Mouse (Mus musculus) liver, embryonic 16.5 days (tissue): ENCODE results near the gene Hmox1. TPM values are rescaled to one million over a fixed set of nuclear protein-coding genes. Genes with fewer than 3 reads are reported as not detected.
A peak's percentile ranks its signal among the peaks of the same experiment; 100 is the strongest.

Source experiments
- ATAC-seq: fragments of 200-750 bp; cut with Nextera tagmentation; 2 replicates; pipeline ENCODE4 v1.8.0; 2017; ENCODE audit warnings: low read depth, mild to moderate bottlenecking, moderate number of reproducible peaks, moderate library complexity
- H3K27ac ChIP-seq: fragments of 300-500 bp; sonication (generic); 2 replicates; pipeline ENCODE4 v1.5.1; 2014; ENCODE audit warnings: mild to moderate bottlenecking, low read length
- H3K27me3 ChIP-seq: fragments of 300-500 bp; sonication (generic); 2 replicates; pipeline ENCODE4 v1.6.1; 2014; ENCODE audit warnings: low read depth, low read length, mixed read lengths; ENCODE audit not compliant: control insufficient read depth, insufficient read depth
- H3K36me3 ChIP-seq: fragments of 300-500 bp; sonication (generic); 2 replicates; pipeline ENCODE4 v1.6.1; 2014; ENCODE audit warnings: mild to moderate bottlenecking; ENCODE audit not compliant: control insufficient read depth, insufficient read depth
- H3K4me1 ChIP-seq: fragments of 300-500 bp; sonication (generic); 2 replicates; pipeline ENCODE4 v1.6.1; 2014; ENCODE audit warnings: low read depth, low read length, mixed read lengths; ENCODE audit not compliant: control insufficient read depth
- H3K4me2 ChIP-seq: fragments of 300-500 bp; sonication (generic); 2 replicates; pipeline ENCODE4 v1.6.1; 2014; ENCODE audit warnings: low read depth, low read length, mixed read lengths
- H3K4me3 ChIP-seq: fragments of 300-500 bp; sonication (generic); 2 replicates; pipeline ENCODE4 v1.5.1; 2014; ENCODE audit warnings: low read depth, mild to moderate bottlenecking, low read length
- H3K9ac ChIP-seq: fragments of 300-500 bp; sonication (generic); 2 replicates; pipeline ENCODE4 v1.6.1; 2014; ENCODE audit warnings: low read depth, low read length
- H3K9me3 ChIP-seq: fragments of 300-500 bp; sonication (generic); replicated peaks from 2 replicates; pipeline ENCODE4 v1.6.1; 2016; ENCODE audit warnings: low read length; ENCODE audit not compliant: control insufficient read depth
- WGBS: fragments of 180-500 bp; shearing (Covaris S2); extraction: QIAGEN DNeasy Blood & Tissue Kit; methylation state at CpG from one replicate; pipeline ENCODE4 v1.1.7; 2014; ENCODE audit not compliant: insufficient replicate concordance; 5-methylcytosine and 5-hydroxymethylcytosine counted together
- polyA plus RNA-seq: library from polyadenylated mRNA; unstranded; fragments of >200 nt; fragmentation: Nextera tagmentation; extraction: Ambion mirVana; gene quantifications from 2 replicates; pipeline ENCODE4 v1.2.1, GENCODE M21; 2015

Hmox1 gene
- polyA plus RNA-seq, 1 experiment from 2014 or later, result 158 TPM

DNA sequence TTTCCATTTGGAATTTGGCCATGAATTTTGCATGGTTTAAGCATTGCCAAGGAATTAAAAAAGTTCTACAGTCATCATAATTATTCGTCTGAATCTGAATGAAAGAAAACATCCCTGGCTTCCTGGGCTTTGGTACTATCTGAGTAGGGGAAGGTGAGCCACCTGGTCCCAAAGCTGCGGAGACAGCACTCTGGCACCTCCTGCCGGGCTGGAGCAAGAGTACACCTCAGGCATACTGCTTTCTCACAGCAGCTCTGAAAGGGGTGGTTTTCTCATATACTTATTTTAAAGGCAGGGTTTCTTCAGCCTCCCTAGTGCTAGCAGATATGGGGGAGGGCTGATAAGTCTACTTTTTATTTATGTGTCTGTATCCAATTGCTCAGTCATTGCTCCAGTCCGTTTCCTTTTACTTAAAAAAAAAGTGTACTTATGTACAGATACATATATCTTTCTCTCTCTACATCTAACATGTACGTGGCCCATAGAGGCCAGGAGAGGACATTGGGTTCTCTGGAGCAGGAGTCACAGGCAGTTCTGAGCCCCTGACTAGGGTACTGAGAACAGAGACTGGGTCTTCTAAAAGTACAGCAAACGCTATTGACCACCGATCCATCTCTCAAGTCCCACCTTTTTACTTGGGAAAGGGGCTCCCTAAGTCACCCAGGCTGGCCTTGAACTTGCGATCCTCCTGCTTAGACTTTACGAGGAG is 15.3 kb downstream of the Hmox1 start:
- peak overlapping the region; percentile 65 for H3K4me2 ChIP-seq
- under 1% methylated on average over 9 of the region's 9 CpGs for WGBS
- H3K27ac ChIP-seq, result peak overlapping the region; percentile 79
- no peaks in the 10 kb centered on the region for H3K27me3 ChIP-seq
- H3K9me3 ChIP-seq, result no peaks in the 10 kb centered on the region
- ATAC-seq, result peak; percentile 74
- peaks cover 25% of the 10 kb centered on the region for H3K36me3 ChIP-seq
- peaks cover 18% of the 10 kb centered on the region for H3K4me1 ChIP-seq
- peak overlapping the region; percentile 82 for H3K4me3 ChIP-seq
- peak overlapping the region; percentile 83 for H3K9ac ChIP-seq

DNA sequence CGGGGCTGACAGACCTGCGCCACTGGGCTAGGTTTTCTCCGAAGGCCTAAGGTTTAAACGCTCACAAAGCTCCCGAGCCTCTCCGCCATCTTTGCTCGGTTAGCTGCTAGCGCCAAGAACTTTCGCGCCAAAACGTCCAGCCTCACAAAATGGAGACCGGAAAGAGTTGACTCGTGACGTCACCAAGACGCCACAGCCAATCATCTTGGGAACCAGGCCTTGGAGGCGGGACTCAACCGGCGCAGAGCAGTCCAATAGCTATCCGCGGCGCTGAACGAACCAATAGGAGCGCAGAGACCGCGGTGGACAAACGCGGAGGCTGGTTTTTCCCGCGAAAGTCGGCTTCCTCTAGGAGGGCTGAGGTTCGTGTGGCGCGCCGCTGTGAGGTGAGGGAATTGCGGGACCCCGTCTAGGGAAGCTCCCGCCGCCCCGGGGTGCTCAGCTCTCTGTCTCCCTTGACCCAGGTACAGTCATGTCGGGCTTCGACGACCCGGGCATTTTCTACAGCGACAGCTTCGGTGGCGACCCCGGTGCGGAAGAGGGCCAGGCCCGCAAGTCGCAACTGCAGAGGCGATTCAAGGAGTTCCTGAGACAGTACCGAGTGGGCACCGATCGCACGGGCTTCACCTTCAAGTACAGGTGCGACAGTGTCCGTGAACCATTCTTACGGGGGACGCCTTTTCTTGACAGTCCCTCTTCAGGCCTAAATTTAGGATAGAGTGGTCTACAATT is 16.0 kb downstream of the Hmox1 start, which contains the start of gene Mcm5:
Mcm5 (plus strand) TSS at position 334 of the 732 bp plus-strand sequence.
- peak within 1 kb of the TSS; percentile 65 for H3K4me2 ChIP-seq
- peak within 1 kb of the TSS; percentile 82 for H3K4me3 ChIP-seq
- H3K4me1 ChIP-seq, result peaks cover 18% of the 10 kb centered on the region
- peak within 1 kb of the TSS; percentile 83 for H3K9ac ChIP-seq
- H3K9me3 ChIP-seq, result no peaks in the 10 kb centered on the region
- H3K27ac ChIP-seq, result peak within 1 kb of the TSS; percentile 79
- peak; percentile 98 for ATAC-seq
- peaks cover 33% of the 10 kb centered on the region for H3K36me3 ChIP-seq
- no peaks in the 10 kb centered on the region for H3K27me3 ChIP-seq
- under 1% methylated on average over 59 of the region's 59 CpGs for WGBS

DNA sequence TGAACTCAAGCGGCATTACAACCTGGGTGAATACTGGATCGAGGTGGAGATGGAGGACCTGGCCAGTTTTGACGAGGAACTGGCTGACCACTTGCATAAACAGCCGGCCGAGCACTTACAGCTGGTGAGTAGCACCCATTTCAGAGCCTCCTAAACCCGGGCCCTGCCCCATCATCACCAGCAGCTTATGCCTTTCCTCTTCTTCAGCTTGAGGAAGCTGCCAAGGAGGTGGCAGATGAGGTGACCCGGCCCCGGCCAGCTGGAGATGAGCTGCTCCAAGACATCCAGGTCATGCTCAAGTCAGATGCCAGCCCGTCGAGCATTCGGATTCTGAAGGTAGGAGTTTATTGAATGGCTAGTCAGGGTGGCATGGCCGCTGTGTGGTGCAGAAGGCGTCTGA is 16.7 kb downstream of the Hmox1 start:
- Histone ChIP-seq H3K4me3 (peak overlapping the region; percentile 82), H3K9ac (peak overlapping the region; percentile 76), H3K4me2 (peak overlapping the region; percentile 65), H3K27ac (peak overlapping the region; percentile 37; the same call in 1 of the 2 replicates), H3K4me1 (peaks cover 18% of the 10 kb centered on the region), H3K9me3 (no peaks in the 10 kb centered on the region), H3K27me3 (no peaks in the 10 kb centered on the region), H3K36me3 (peaks cover 38% of the 10 kb centered on the region)
- ATAC-seq, result no peak
- 7% methylated on average over 13 of the region's 13 CpGs for WGBS

DNA sequence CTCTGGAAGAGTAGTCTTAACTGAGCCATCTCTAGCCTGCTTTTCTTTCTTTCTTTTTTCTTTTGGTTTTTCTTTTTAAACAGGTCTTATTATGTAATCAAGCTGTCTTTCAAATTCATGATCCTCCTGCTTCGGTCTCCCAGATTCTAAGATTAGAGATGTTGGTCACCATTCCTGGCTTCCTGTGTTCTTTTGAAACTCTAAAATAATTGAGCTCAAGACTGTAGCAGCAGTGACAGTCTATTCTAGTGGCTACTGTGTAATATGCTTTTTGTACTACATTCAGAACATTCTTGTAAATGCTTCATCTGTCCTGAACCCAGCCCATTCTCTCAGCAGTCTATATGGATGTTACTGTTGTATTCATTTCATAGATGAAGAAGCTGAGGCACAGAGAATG is 25.1 kb downstream of the Hmox1 start:
- Histone ChIP-seq H3K9me3 (no peaks in the 10 kb centered on the region), H3K27me3 (no peaks in the 10 kb centered on the region), H3K4me1 (no peaks in the 10 kb centered on the region; the same call in 1 of the 2 replicates), H3K36me3 (peaks cover 92% of the 10 kb centered on the region), H3K27ac (no peak overlapping the region), H3K9ac (no peak overlapping the region), H3K4me3 (no peak overlapping the region), H3K4me2 (no peak overlapping the region)
- 69% methylated on average over 1 of the region's 1 CpGs for WGBS
- ATAC-seq, result no peak

DNA sequence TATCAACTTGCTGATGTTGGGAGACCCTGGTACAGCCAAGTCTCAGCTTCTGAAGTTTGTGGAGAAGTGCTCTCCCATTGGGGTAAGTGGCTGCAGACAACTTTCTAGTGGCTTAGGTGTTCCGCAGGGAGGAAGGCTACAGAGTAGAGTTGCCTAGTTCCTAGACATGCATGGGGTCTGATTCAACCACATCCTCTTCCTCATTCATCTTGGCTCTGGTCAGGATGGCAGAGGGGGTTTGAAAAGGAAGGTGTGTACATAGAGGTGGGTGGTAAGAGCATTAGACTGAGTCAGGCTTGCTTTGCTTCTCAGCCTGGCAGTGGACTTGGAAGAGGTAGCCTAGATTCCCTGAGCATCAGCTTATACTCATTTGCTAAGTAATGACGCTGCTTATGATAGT is 25.9 kb downstream of the Hmox1 start:
- H3K4me2 ChIP-seq, result no peak overlapping the region
- H3K9ac ChIP-seq, result no peak overlapping the region
- H3K27ac ChIP-seq, result no peak overlapping the region
- no peaks in the 10 kb centered on the region for H3K27me3 ChIP-seq
- H3K9me3 ChIP-seq, result no peaks in the 10 kb centered on the region
- H3K4me1 ChIP-seq, result no peaks in the 10 kb centered on the region
- ATAC-seq, result 0 out of 2 replicates have a peak, but pooled peaks have one; percentile 14
- H3K36me3 ChIP-seq, result peaks cover 91% of the 10 kb centered on the region
- no peak overlapping the region for H3K4me3 ChIP-seq
- 82% methylated on average over 2 of the region's 2 CpGs for WGBS

DNA sequence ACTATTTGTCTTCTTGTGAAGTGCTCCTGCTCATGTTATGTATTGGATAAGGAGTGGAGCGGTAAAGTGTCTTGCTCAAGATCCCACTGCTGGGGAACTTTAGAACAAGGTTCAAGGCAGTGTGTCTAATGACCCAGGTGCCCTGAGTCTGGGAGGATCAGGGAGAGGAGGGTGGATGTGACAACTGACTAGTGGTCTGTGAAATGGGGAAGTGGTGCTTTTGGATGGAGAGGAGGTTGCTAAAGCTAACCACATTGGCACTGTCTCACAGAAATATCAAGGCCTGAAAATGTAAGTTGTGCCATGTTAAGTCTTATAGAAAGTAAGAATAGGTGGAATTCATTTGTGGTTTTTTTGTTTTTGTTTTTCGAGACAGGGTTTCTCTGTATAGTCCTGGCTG is 26.3 kb downstream of the Hmox1 start:
- Histone ChIP-seq H3K9me3 (no peaks in the 10 kb centered on the region), H3K27ac (no peak overlapping the region), H3K4me2 (no peak overlapping the region), H3K36me3 (peaks cover 92% of the 10 kb centered on the region), H3K4me1 (no peaks in the 10 kb centered on the region), H3K27me3 (no peaks in the 10 kb centered on the region), H3K4me3 (no peak overlapping the region), H3K9ac (no peak overlapping the region)
- peak; percentile 15; the same call in 1 of the 2 replicates for ATAC-seq
- 70% methylated on average over 2 of the region's 2 CpGs for WGBS

DNA sequence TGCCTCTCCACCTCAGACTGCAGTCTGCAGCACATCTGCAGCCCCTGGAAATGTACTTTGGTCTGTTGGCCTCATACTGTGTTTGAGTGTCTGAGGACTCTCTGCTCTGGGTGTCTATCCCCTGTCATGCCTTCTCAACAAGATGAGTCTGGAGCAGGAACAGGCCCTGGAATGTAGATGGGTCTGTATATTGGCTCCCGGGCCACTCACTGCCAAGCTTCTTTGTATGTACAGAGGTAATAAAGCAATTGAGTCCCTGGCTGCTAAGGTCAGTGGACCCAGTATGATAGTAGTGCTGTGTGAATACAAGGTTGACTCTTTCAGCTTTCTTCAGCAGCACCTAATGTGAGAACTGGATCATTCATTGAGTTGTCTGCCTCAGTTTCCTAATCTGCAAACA is 34.0 kb downstream of the Hmox1 start:
- no peaks in the 10 kb centered on the region for H3K27me3 ChIP-seq
- H3K4me2 ChIP-seq, result no peak overlapping the region
- no peaks in the 10 kb centered on the region for H3K4me1 ChIP-seq
- no peak overlapping the region for H3K9ac ChIP-seq
- peaks cover 78% of the 10 kb centered on the region for H3K36me3 ChIP-seq
- H3K9me3 ChIP-seq, result no peaks in the 10 kb centered on the region
- no peak for ATAC-seq
- H3K27ac ChIP-seq, result no peak overlapping the region
- 91% methylated on average over 1 of the region's 1 CpGs for WGBS
- no peak overlapping the region for H3K4me3 ChIP-seq

DNA sequence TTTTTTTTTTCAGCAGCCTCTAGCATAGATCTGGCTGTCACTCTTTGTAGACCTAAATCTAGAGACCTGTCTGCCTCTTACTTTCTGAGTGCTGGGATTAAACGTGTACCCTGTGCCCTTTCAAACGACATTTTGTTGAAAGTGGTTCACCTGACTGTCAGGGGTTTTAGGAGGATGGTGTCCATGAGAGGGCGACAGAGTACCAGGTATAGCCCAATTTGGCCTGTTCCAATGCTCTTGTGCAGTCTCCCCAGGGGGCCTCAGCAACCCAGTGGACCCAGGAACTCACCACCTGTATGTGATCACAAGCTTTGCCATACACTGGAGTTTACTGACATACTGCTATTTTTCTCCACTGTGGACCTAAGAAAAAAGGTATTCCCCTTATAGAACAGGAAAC is 39.1 kb downstream of the Hmox1 start:
- no peak overlapping the region for H3K27ac ChIP-seq
- peaks cover 30% of the 10 kb centered on the region for H3K36me3 ChIP-seq
- no peak overlapping the region for H3K9ac ChIP-seq
- no peak for ATAC-seq
- no peaks in the 10 kb centered on the region for H3K27me3 ChIP-seq
- H3K4me3 ChIP-seq, result no peak overlapping the region
- H3K9me3 ChIP-seq, result no peaks in the 10 kb centered on the region
- no peak overlapping the region for H3K4me2 ChIP-seq
- WGBS, result 5% methylated on average over 3 of the region's 3 CpGs
- peaks cover 16% of the 10 kb centered on the region for H3K4me1 ChIP-seq

DNA sequence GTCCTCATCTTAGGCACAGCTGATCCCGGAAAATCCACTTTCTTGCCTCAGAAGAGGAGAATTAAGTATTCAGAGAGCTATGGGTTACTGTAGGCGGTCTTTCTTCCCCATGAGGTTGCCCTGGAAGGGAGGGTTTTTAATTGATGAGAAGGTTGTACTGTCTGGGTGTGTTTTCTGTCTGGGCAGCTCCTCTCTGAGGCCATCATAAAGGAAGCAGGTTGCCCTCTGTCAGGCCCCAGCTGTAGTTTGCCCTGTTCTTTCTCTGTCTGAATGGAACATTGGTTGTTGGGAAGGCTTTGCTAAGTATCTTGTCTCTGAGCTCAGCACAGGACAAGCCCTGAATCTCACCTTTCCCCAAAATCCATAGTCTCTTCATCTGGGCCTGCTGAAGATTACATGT is 40.0 kb downstream of the Hmox1 start:
- Histone ChIP-seq H3K27ac (no peak overlapping the region), H3K4me3 (no peak overlapping the region), H3K4me1 (peaks cover 16% of the 10 kb centered on the region), H3K4me2 (no peak overlapping the region), H3K36me3 (peaks cover 21% of the 10 kb centered on the region), H3K9ac (no peak overlapping the region), H3K27me3 (no peaks in the 10 kb centered on the region), H3K9me3 (no peaks in the 10 kb centered on the region)
- 81% methylated on average over 2 of the region's 2 CpGs for WGBS
- no peak for ATAC-seq
